Mouse (Mus musculus) embryonic facial prominence, embryonic 14.5 days (tissue): ENCODE results near the gene Nphp3. TPM values are rescaled to one million over a fixed set of nuclear protein-coding genes. Genes with fewer than 3 reads are reported as not detected.

Source experiments
- ATAC-seq: fragments of 200-750 bp; cut with Nextera tagmentation; 2 replicates; pipeline ENCODE4 v1.8.0; 2017; ENCODE audit warnings: low read depth, moderate number of reproducible peaks, moderate TSS enrichment
- DNase-seq: peaks from one replicate; pipeline ENCODE4 v3.0.0-alpha.2; 2015; ENCODE audit warnings: low spot score
- H3K27ac ChIP-seq: fragments of 300-500 bp; sonication (generic); replicated peaks from 2 replicates; pipeline ENCODE4 v1.5.1; 2014; ENCODE audit warnings: low read depth, mild to moderate bottlenecking, low read length, moderate library complexity
- H3K27me3 ChIP-seq: fragments of 300-500 bp; sonication (generic); replicated peaks from 2 replicates; pipeline ENCODE4 v1.6.1; 2014; ENCODE audit warnings: low read length; ENCODE audit not compliant: control insufficient read depth, insufficient read depth
- H3K36me3 ChIP-seq: fragments of 300-500 bp; sonication (generic); 2 replicates; pipeline ENCODE4 v1.6.1; 2014; ENCODE audit warnings: low read length, mixed read lengths; ENCODE audit not compliant: control insufficient read depth, insufficient read depth
- H3K4me1 ChIP-seq: fragments of 300-500 bp; sonication (generic); 2 replicates; pipeline ENCODE4 v1.6.1; 2014; ENCODE audit warnings: antibody characterized with exemption, low read length; ENCODE audit not compliant: control insufficient read depth, insufficient read depth
- H3K4me2 ChIP-seq: fragments of 300-500 bp; sonication (generic); 2 replicates; pipeline ENCODE4 v1.6.1; 2014; ENCODE audit warnings: low read depth, mild to moderate bottlenecking, low read length, moderate library complexity, mixed read lengths
- H3K4me3 ChIP-seq: fragments of 300-500 bp; sonication (generic); 2 replicates; pipeline ENCODE4 v1.5.1; 2014; ENCODE audit warnings: low read depth, mild to moderate bottlenecking, low read length
- H3K9ac ChIP-seq: fragments of 300-500 bp; sonication (generic); 2 replicates; pipeline ENCODE4 v1.6.1; 2014; ENCODE audit warnings: low read depth, mild to moderate bottlenecking, low read length, moderate library complexity, mixed read lengths
- H3K9me3 ChIP-seq: fragments of 300-500 bp; sonication (generic); 2 replicates; pipeline ENCODE4 v1.6.1; 2016; ENCODE audit warnings: low read length; ENCODE audit not compliant: control insufficient read depth
- WGBS: fragments of 180-500 bp; shearing (Covaris S2); extraction: QIAGEN DNeasy Blood & Tissue Kit; methylation state at CpG from one replicate; pipeline ENCODE4 v1.1.7; 2014; 5-methylcytosine and 5-hydroxymethylcytosine counted together
- polyA plus RNA-seq: library from polyadenylated mRNA; unstranded; fragments of >200 nt; fragmentation: Nextera tagmentation; extraction: Ambion mirVana; gene quantifications from 2 replicates; pipeline ENCODE4 v1.2.1, GENCODE M21; 2014

Gene Nphp3
- polyA plus RNA-seq, 1 experiment from 2014 or later, result 5.1 TPM

DNA sequence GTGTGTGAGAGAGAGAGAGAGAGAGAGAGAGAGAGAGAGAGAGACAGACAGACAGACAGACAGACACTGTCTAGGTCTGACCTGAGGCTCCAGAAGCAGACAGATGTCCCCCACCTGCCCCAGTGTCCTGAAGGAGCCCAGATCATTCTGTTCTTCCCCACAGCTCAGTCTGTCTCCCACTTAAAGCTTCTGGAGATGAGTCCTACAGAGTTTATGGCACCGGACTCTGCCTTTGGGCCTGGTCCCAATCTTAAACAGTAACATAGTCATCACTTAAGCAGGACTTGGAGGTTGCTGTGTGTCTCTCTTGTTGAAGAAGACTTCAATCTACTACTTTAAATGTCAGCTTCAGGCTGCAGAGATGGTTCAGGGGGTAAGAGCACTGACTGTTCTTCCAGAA lies 76.4 kb downstream of the Nphp3 start:
- H3K9ac ChIP-seq, result no peak overlapping the region
- no peak for DNase-seq
- H3K4me1 ChIP-seq, result no peaks in the 10 kb centered on the region
- H3K27ac ChIP-seq, result no peak overlapping the region
- no peaks in the 10 kb centered on the region for H3K27me3 ChIP-seq
- no peak for ATAC-seq
- WGBS, result 100% methylated on average over 1 of the region's 1 CpGs
- H3K36me3 ChIP-seq, result 0 out of 2 replicates have a peak, but pooled peaks cover 3% of the 10 kb centered on the region
- H3K4me2 ChIP-seq, result no peak overlapping the region
- no peak overlapping the region for H3K4me3 ChIP-seq
- H3K9me3 ChIP-seq, result no peaks in the 10 kb centered on the region

DNA sequence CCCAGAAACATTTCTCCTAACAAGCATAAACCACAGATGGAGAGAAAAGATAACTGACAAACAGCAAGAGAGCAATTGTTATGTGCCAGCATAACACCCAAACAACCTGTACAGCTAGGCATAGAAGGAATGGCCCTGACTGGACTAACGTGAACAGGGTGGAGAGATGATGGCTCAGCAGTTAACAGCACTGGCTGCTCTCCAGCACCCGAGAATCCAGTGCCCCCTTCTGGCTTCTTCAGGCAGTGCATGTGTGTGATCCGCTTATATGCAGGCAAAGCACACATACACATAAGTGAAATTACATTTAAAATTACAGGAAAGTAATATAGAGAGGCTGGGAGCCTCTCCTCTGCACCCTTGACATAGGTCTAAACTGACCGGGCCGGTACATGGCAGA lies 77.0 kb downstream of the Nphp3 start:
- Histone ChIP-seq H3K27me3 (no peaks in the 10 kb centered on the region), H3K9ac (no peak overlapping the region), H3K9me3 (no peaks in the 10 kb centered on the region), H3K4me1 (no peaks in the 10 kb centered on the region), H3K4me2 (no peak overlapping the region), H3K4me3 (no peak overlapping the region), H3K27ac (no peak overlapping the region), H3K36me3 (0 out of 2 replicates have a peak, but pooled peaks cover 3% of the 10 kb centered on the region)
- WGBS, result 50% methylated on average over 5 of the region's 5 CpGs
- no peak for ATAC-seq
- no peak for DNase-seq

DNA sequence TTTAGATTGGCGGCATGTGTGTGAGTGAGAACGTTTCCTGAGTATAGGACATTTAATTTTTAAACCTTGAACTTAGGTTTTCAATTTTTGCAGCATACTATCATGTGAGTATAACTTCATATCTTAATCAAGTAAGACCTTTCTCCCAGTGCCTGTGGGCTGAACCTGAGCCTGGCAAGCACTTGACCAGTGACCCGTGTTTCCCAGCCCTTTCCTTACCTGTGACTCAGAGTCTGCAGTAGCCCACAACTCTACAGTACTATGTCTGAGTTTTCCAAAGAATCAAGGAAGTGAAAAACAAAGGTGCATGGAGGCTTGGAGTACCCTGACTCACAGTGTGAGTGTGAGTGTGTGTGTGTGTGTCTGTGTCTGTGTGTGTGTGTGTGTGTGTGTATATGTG lies 77.7 kb downstream of the Nphp3 start:
- no peak for DNase-seq
- Histone ChIP-seq H3K4me1 (no peaks in the 10 kb centered on the region), H3K4me2 (no peak overlapping the region), H3K9ac (no peak overlapping the region), H3K27ac (no peak overlapping the region), H3K9me3 (no peaks in the 10 kb centered on the region), H3K36me3 (0 out of 2 replicates have a peak, but pooled peaks cover 3% of the 10 kb centered on the region), H3K4me3 (no peak overlapping the region), H3K27me3 (no peaks in the 10 kb centered on the region)
- ATAC-seq, result no peak
- WGBS, result 67% methylated on average over 3 of the region's 3 CpGs

GRCm38 (mm10) chr9:104085730-104086429 lies 83.5 kb downstream of the Nphp3 start:
- peaks cover 6% of the 10 kb centered on the region; the same call in 1 of the 2 replicates for H3K36me3 ChIP-seq
- ATAC-seq, result peak; percentile 79; the same call in 1 of the 2 replicates
- 49% methylated on average over 4 of the region's 4 CpGs for WGBS
- no peak overlapping the region for H3K27ac ChIP-seq
- DNase-seq, result peak; percentile 46
- no peaks in the 10 kb centered on the region for H3K9me3 ChIP-seq
- H3K4me3 ChIP-seq, result no peak overlapping the region
- H3K4me1 ChIP-seq, result peaks cover 5% of the 10 kb centered on the region; the same call in 1 of the 2 replicates
- H3K27me3 ChIP-seq, result no peaks in the 10 kb centered on the region
- no peak overlapping the region for H3K4me2 ChIP-seq
- no peak overlapping the region for H3K9ac ChIP-seq

DNA sequence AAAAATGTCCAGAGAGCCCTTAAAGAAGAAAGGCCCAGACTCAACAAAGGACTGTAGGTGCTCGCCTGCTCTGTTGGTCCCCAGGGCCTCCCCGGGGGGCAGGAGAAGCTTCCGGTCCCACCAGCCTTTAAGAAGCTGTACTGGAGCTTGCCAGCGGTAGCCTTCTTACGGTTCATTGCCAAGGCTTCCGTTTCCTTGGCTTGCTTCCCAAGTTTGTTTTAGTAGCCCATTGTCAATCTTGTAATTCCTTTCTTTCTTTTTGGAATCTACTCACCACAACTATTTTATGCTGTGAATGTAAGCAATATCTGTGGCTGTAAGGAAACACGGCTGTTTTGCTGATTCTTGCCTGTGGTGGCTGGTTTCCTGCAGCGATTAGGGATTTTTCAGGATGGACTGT lies 86.2 kb downstream of the Nphp3 start:
- H3K27ac ChIP-seq, result peak overlapping the region; percentile 65
- no peaks in the 10 kb centered on the region for H3K27me3 ChIP-seq
- H3K4me1 ChIP-seq, result peaks cover 5% of the 10 kb centered on the region; the same call in 1 of the 2 replicates
- peak overlapping the region; percentile 10; the same call in 1 of the 2 replicates for H3K4me2 ChIP-seq
- 43% methylated on average over 8 of the region's 8 CpGs for WGBS
- no peaks in the 10 kb centered on the region for H3K9me3 ChIP-seq
- DNase-seq (peak; percentile 70), ATAC-seq (peak; percentile 62; the same call in 1 of the 2 replicates)
- peaks cover 4% of the 10 kb centered on the region; the same call in 1 of the 2 replicates for H3K36me3 ChIP-seq
- H3K4me3 ChIP-seq, result no peak overlapping the region
- no peak overlapping the region for H3K9ac ChIP-seq

- peaks cover 5% of the 10 kb centered on the region; the same call in 1 of the 2 replicates for H3K4me1 ChIP-seq
- H3K9me3 ChIP-seq, result no peaks in the 10 kb centered on the region
- DNase-seq (no peak), ATAC-seq (no peak)
- H3K27ac ChIP-seq, result no peak overlapping the region
- no peak overlapping the region for H3K4me3 ChIP-seq
- WGBS, result 95% methylated on average over 5 of the region's 5 CpGs
- H3K36me3 ChIP-seq, result no peaks in the 10 kb centered on the region; the same call in 1 of the 2 replicates
- H3K9ac ChIP-seq, result no peak overlapping the region
- H3K27me3 ChIP-seq, result no peaks in the 10 kb centered on the region
- H3K4me2 ChIP-seq, result no peak overlapping the region
These were observed 90.6 kb downstream of the Nphp3 start for GRCm38 (mm10) chr9:104092945-104093344.

Other genes with a start within 250 kb of the Nphp3 start
- 9.9 and 11.6 TPM in 2 replicates for gene Tmem108, start 240.7 kb upstream of the Nphp3 start, polyA plus RNA-seq
- gene Gm28305, start 38.1 kb downstream of the Nphp3 start, polyA plus RNA-seq, result not detected in 2 replicates
- 67.5 and 69.8 TPM in 2 replicates for gene Uba5, start 60.6 kb downstream of the Nphp3 start, polyA plus RNA-seq
- gene Acad11, start 60.8 kb downstream of the Nphp3 start, polyA plus RNA-seq, result 11.2 and 11.9 TPM in 2 replicates
- 3.2 and 4.4 TPM in 2 replicates for gene Ackr4, start 124.4 kb downstream of the Nphp3 start, polyA plus RNA-seq